37 mouse cellular contexts compared by ENCODE assay signal in genomic region chr11:109466987-109467386, GRCm38 (mm10). TPM values are rescaled to one million over a fixed set of nuclear protein-coding genes. Genes with fewer than 3 reads are reported as not detected.
DNase-seq lines count a peak whose midpoint lies in the region; ATAC-seq lines count a peak whose summit lies in the region.
"Had no signal": no experiment of that assay in that cellular context is flagged by ENCODE, and none has a peak within 500 bp of the region (broad histone marks: within the 10 kb centered on the region; RNA-seq: fewer than 3 reads in every experiment).

No protein-coding gene starts in this region.

- 87% methylated on average over 8 of the region's 8 CpGs for WGBS in midbrain, embryonic 11.5 days
- 87% methylated on average over 8 of the region's 8 CpGs for WGBS in midbrain, embryonic 10.5 days

- H3K4me1 ChIP-seq in midbrain, embryonic 11.5 days (ENCODE audit: control insufficient read depth, insufficient read depth, low read length) = peaks cover 1% of the 10 kb centered on the region
- peaks cover 19% of the 10 kb centered on the region for H3K4me1 ChIP-seq in midbrain, embryonic 10.5 days
- H3K4me1 ChIP-seq: stomach, embryonic 15.5 days had no signal

- H3K36me3 ChIP-seq in midbrain, embryonic 11.5 days (ENCODE audit: control insufficient read depth, insufficient read depth, low read length) = no peaks in the 10 kb centered on the region
- H3K36me3 ChIP-seq in midbrain, embryonic 10.5 days = peaks cover 17% of the 10 kb centered on the region
- H3K36me3 ChIP-seq: embryonic facial prominence, embryonic 15.5 days; forebrain, embryonic 12.5 days; limb, embryonic 13.5 days; stomach, embryonic 15.5 days had no signal

- H3K27ac ChIP-seq in midbrain, embryonic 11.5 days (ENCODE audit: low read depth, low read length) = no peak overlapping the region
- H3K27ac ChIP-seq in midbrain, embryonic 10.5 days (replicated peaks) = no peak overlapping the region
- H3K27ac ChIP-seq: embryonic facial prominence, embryonic 10.5 days; embryonic facial prominence, embryonic 15.5 days; forebrain, embryonic 12.5 days; hindbrain, embryonic 13.5 days; layer of hippocampus, adult 2 months; limb, embryonic 13.5 days; stomach, embryonic 15.5 days had no signal

- H3K9me3 ChIP-seq in midbrain, embryonic 11.5 days (ENCODE audit: control insufficient read depth, low read length) = no peaks in the 10 kb centered on the region
- H3K9me3 ChIP-seq in midbrain, embryonic 10.5 days (replicated peaks) = no peaks in the 10 kb centered on the region
- H3K9me3 ChIP-seq: embryonic facial prominence, embryonic 10.5 days; embryonic facial prominence, embryonic 15.5 days; forebrain, embryonic 12.5 days; hindbrain, embryonic 13.5 days; limb, embryonic 13.5 days; stomach, embryonic 15.5 days had no signal

- peaks cover 5% of the 10 kb centered on the region; the same call in 1 of the 2 replicates for H3K27me3 ChIP-seq in midbrain, embryonic 11.5 days (ENCODE audit: control insufficient read depth, insufficient read depth, low read length)
- H3K27me3 ChIP-seq in midbrain, embryonic 10.5 days (ENCODE audit: low read depth, poor library complexity, severe bottlenecking) = peaks cover 18% of the 10 kb centered on the region
- H3K27me3 ChIP-seq: stomach, embryonic 15.5 days had no signal

- ATAC-seq in midbrain, embryonic 11.5 days (ENCODE audit: low FRiP score) = no peak
- ATAC-seq: CD4-positive, CD25-positive, alpha-beta regulatory T cell, adult 4 months; forebrain, postnatal 0 days; intestine, embryonic 16.5 days; midbrain, embryonic 16.5 days had no signal

- H3K4me3 ChIP-seq in midbrain, embryonic 11.5 days (ENCODE audit: low read depth, low read length) = no peak overlapping the region
- H3K4me3 ChIP-seq in midbrain, embryonic 10.5 days = no peak overlapping the region
- H3K4me3 ChIP-seq: embryonic facial prominence, embryonic 10.5 days; embryonic facial prominence, embryonic 15.5 days; forebrain, embryonic 12.5 days; hindbrain, embryonic 13.5 days; layer of hippocampus, adult 2 months; limb, embryonic 13.5 days; stomach, embryonic 15.5 days had no signal

- intact Hi-C loops in heart, postnatal 36 days (cut with DNase I) = no loop called here

- H3K4me2 ChIP-seq in midbrain, embryonic 11.5 days = no peak overlapping the region
- H3K4me2 ChIP-seq: embryonic facial prominence, embryonic 15.5 days; forebrain, embryonic 12.5 days; hindbrain, embryonic 13.5 days; limb, embryonic 13.5 days; stomach, embryonic 15.5 days had no signal

- peak; percentile 92 for DNase-seq in heart, adult 11 months
- no peak for DNase-seq in heart, postnatal 36 days
- peak; percentile 20 for DNase-seq in kidney, postnatal 10 days
- no peak for DNase-seq in kidney, postnatal 25 days
- peak; percentile 23 for DNase-seq in midbrain, embryonic 11.5 days (ENCODE audit: low spot score, missing footprints)
- DNase-seq in midbrain, embryonic 10.5 days (ENCODE audit: low spot score) = no peak
- DNase-seq in layer of hippocampus, postnatal 36 days = no peak
- DNase-seq: adrenal gland, postnatal 25 days; cerebellum, adult 18-20 months; cerebellum, postnatal 14 days; forebrain, postnatal 0 days; kidney, adult 9 months; kidney, postnatal 36 days; lung, adult 18-20 months; lung, postnatal 14 days; right cerebral cortex, postnatal 25 days; thymus, postnatal 14 days had no signal

- H3K9ac ChIP-seq in midbrain, embryonic 11.5 days (ENCODE audit: low read length) = no peak overlapping the region
- H3K9ac ChIP-seq: embryonic facial prominence, embryonic 15.5 days; forebrain, embryonic 12.5 days; forebrain, postnatal 0 days; hindbrain, embryonic 13.5 days; limb, embryonic 13.5 days; stomach, embryonic 15.5 days had no signal

RNA-seq across cellular contexts. Expression of gene Arsg, which starts 6.2 kb away (rescaled TPM):
- 1 to 10 TPM; 1.4 to 1.9 TPM for total RNA-seq in heart, postnatal 36 days (2021)
- 2.9 and 4.7 TPM in 2 replicates for polyA plus RNA-seq in midbrain, embryonic 11.5 days (2014; fragmentation: Nextera tagmentation; extraction: Ambion mirVana)
- 1.9 and 2.2 TPM in 2 replicates for polyA plus RNA-seq in midbrain, embryonic 10.5 days (2016; fragmentation: Nextera tagmentation; extraction: Ambion mirVana)
- total RNA-seq in layer of hippocampus, postnatal 36 days (2021) = 10 to 100 TPM in 1 of 2 experiments, 1 to 10 TPM in 1; 9.6 to 12.2 TPM

RNA-seq across cellular contexts. Expression of gene Slc16a6, which starts 6.4 kb away (rescaled TPM):
- 1 to 10 TPM; 5.5 to 7.4 TPM for total RNA-seq in heart, postnatal 36 days (2021)
- polyA plus RNA-seq in midbrain, embryonic 11.5 days (2014; fragmentation: Nextera tagmentation; extraction: Ambion mirVana) = 3.6 TPM in 2 replicates
- 5.0 and 5.5 TPM in 2 replicates for polyA plus RNA-seq in midbrain, embryonic 10.5 days (2016; fragmentation: Nextera tagmentation; extraction: Ambion mirVana)
- 1 to 10 TPM; 5.2 to 6.2 TPM for total RNA-seq in layer of hippocampus, postnatal 36 days (2021)

RNA-seq across cellular contexts. Expression of gene Amz2, which starts 41.2 kb away (rescaled TPM):
- 10 to 100 TPM; 51.9 to 56.7 TPM for total RNA-seq in heart, postnatal 36 days (2021)
- 46.8 and 49.0 TPM in 2 replicates for polyA plus RNA-seq in midbrain, embryonic 11.5 days (2014; fragmentation: Nextera tagmentation; extraction: Ambion mirVana)
- polyA plus RNA-seq in midbrain, embryonic 10.5 days (2016; fragmentation: Nextera tagmentation; extraction: Ambion mirVana) = 45.2 and 46.0 TPM in 2 replicates
- 10 to 100 TPM; 60.4 to 60.6 TPM for total RNA-seq in layer of hippocampus, postnatal 36 days (2021)

RNA-seq across cellular contexts. Expression of gene 9930022D16Rik, which starts 53.3 kb away (rescaled TPM):
- total RNA-seq in heart, postnatal 36 days (2021) = not detected
- not detected in 2 replicates for polyA plus RNA-seq in midbrain, embryonic 11.5 days (2014; fragmentation: Nextera tagmentation; extraction: Ambion mirVana)
- not detected in 2 replicates for polyA plus RNA-seq in midbrain, embryonic 10.5 days (2016; fragmentation: Nextera tagmentation; extraction: Ambion mirVana)
- not detected for total RNA-seq in layer of hippocampus, postnatal 36 days (2021)
- total RNA-seq: adrenal gland, postnatal 25 days; forebrain, postnatal 0 days; gastrocnemius, adult 8-10 months; gastrocnemius, postnatal 4 days; heart, postnatal 25 days; layer of hippocampus, adult 2 months; layer of hippocampus, postnatal 14 days; left cerebral cortex, adult 8-10 months; left cerebral cortex, postnatal 36 days had no signal
- polyA plus RNA-seq: brain, embryonic 14.5 days; embryonic facial prominence, embryonic 10.5 days; embryonic facial prominence, embryonic 15.5 days; forebrain, embryonic 12.5 days; forebrain, postnatal 0 days; heart, embryonic 14.5 days; hindbrain, embryonic 13.5 days; intestine, embryonic 16.5 days; limb, embryonic 13.5 days; midbrain, embryonic 16.5 days; neural tube, embryonic 11.5 days; stomach, embryonic 15.5 days; urinary bladder, adult 2 months had no signal

Comparison
In these comparisons a context has a peak if more than half of its experiments do, and no peak if none do; other contexts are left out.
1. DNase-seq: peak in heart, adult 11 months (single experiment), kidney, postnatal 10 days (single experiment) and midbrain, embryonic 11.5 days (single experiment); none in heart, postnatal 36 days (0 of 2), kidney, postnatal 25 days (0 of 2), midbrain, embryonic 10.5 days (single experiment) and layer of hippocampus, postnatal 36 days (0 of 2).